Mouse (Mus musculus) cerebellum, adult 2 months (tissue): ENCODE results near the gene Tmprss13.

Experiments
- CTCF ChIP-seq: fragments of 200-500 bp; IDR thresholded peaks from 2 replicates; pipeline ENCODE4 v1.5.1; 2011; ENCODE audit warnings: low read depth, mild to moderate bottlenecking, control low read depth, low read length, moderate library complexity, borderline replicate concordance; ENCODE audit not compliant: insufficient read depth
- POLR2A ChIP-seq: fragments of 200-500 bp; IDR thresholded peaks from 2 replicates; pipeline ENCODE4 v1.6.1; 2011; ENCODE audit warnings: low read length, control low read depth, borderline replicate concordance; ENCODE audit not compliant: insufficient read depth

DNA sequence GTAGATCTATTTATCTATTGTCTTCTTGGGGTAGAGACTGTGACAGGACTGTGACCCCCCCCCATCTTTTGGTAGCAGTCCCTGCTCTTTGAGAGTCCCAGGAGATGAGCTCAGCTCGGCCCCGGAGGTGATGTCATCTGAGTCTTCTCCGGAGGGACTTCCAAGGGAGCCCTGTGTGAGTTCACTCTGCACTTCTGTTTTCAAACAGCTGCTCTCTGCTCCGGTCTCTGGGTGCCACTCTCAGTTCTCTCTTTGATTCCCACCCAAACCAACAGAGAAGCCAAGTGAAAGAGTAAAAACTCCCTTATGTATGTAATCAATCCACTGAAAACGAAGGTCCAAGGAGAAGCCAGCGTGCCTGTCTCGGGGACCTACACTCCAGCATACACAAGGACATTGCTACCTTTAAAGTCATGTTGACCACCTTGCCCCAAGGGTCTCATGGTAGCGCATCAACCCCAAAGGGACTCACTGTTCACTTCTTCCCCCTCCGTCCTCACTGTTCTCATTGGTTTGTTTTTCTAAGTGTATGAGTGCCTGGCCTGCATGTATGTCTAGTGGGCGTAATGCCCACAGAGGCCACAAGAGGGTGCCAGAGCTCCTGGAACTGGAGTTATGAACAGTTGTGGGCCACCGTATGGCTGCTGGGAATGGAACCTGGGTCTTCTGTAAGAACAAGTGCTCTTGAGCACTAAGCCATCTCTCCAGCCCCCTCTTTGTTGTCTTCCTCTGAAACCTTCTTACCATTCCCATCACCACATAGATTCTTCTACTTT, 19.5 kb upstream of the Tmprss13 start:
- TF ChIP-seq CTCF (peak; percentile 64), POLR2A (no peak)
